Mouse (Mus musculus): ENCODE results near the gene Fmo5.

DNA sequence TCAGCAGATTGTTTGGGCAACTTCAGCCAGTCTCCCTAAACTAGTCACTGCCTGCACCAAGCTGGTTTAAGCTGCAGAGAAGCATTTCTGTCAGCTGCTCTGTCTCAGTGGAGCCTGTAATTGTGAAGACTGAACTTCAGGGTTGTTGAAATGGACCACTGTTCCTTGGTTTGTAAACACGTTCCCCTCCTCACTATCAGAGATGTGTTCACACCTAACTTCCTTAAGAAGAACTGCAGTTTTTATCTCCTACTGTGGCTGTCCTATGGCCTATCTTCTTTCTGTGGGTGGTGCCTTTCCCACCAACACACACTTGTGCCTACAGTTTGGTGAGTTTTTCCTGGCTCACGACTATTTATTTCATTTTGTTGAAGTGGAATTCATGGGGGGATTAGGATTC is 60.7 kb downstream of the Fmo5 start:
- TF ChIP-seq CTCF (conservative IDR thresholded peaks at IDR 0.05; ENCODE audit: low read length) = no peak
- TF ChIP-seq NANOG (IDR thresholded peaks at IDR 0.05; ENCODE audit: borderline replicate concordance, low read length) = no peak
- no peak for TF ChIP-seq POU5F1 (IDR thresholded peaks at IDR 0.05; ENCODE audit: borderline replicate concordance, low read length)

All from E14TG2a.4 (cell line).